ENCODE assay signal across 14 mouse cellular contexts in genomic region chr11:68465090-68465489, GRCm38 (mm10).
"Had no signal": no experiment of that assay in that cellular context is flagged by ENCODE, and none has a peak within 500 bp of the region (broad histone marks: within the 10 kb centered on the region; RNA-seq: fewer than 3 reads in every experiment).

No protein-coding gene starts in this region.

- H3K27ac ChIP-seq: midbrain, embryonic 10.5 days; midbrain, embryonic 12.5 days; neural tube, embryonic 12.5 days had no signal

- H3K9me3 ChIP-seq: midbrain, embryonic 10.5 days; midbrain, embryonic 12.5 days; neural tube, embryonic 12.5 days had no signal

- ATAC-seq: midbrain, embryonic 16.5 days had no signal

- DNase-seq: lung, adult 18-20 months; lung, embryonic 14.5 days; lung, postnatal 10 days; lung, postnatal 4 days; midbrain, embryonic 14.5 days; right cerebral cortex, postnatal 14 days; thymus, adult 18-20 months; thymus, postnatal 25 days; thymus, postnatal 4 days had no signal

- H3K27me3 ChIP-seq: midbrain, embryonic 12.5 days; neural tube, embryonic 12.5 days had no signal

- H3K4me3 ChIP-seq: midbrain, embryonic 10.5 days; midbrain, embryonic 12.5 days; myocyte; neural tube, embryonic 12.5 days had no signal

- H3K9ac ChIP-seq: lung, embryonic 14.5 days; midbrain, embryonic 12.5 days; neural tube, embryonic 12.5 days had no signal

- H3K36me3 ChIP-seq: midbrain, embryonic 10.5 days; midbrain, embryonic 12.5 days; neural tube, embryonic 12.5 days had no signal

- H3K4me1 ChIP-seq: midbrain, embryonic 12.5 days; neural tube, embryonic 12.5 days had no signal

- H3K4me2 ChIP-seq: lung, embryonic 14.5 days; midbrain, embryonic 12.5 days; neural tube, embryonic 12.5 days had no signal
